Mouse (Mus musculus) frontal cortex, postnatal 25 days (tissue): ENCODE results near the gene Ccser1.

Experiments
- DNase-seq, 2 experiments: peaks; one replicate each; pipeline ENCODE4 v3.0.0; 2022; ENCODE audit warnings: low spot score in 2 of 2

Gene Ccser1

DNA sequence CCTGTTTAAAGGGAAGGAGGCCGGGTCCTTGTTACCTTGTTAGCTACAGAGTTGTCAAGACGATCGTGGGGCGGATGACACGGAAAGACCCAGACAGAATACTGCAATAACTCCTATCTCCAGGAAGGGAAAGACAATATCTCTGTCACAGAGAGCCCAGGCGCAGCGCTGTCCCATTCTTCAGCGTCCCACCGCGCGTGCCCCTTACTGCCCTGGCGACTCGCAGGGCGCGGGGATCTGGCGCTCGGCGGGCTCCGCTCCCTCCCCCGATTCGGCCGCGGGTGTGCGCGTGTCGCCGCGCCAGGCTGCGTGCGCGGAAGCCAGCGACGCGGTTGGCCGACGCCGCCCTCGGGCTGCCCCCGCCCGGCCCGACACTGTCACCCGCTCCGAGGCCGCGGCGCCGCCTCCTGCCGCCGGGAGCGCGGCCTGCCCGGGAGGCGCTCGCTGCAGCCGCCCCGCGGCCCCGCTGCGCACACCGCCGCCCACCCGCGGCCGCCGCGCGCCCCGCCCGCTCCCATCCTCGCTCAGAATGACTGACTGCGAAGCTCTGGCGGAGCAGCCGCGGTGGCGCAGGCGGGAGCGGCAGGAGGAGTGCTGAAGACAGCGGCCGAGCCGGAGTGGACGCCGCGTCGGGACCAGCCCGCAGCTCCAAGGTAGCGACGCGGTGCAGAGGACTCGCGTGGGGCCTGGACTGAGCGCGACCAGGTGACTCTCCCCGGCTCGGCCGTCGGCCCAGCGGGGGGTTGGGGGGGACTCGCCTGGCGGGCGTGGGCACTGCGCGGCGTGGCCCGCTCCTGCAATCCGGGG lies at the start of gene Ccser1:
Ccser1 (plus strand) TSS at position 376 of the 807 bp plus-strand sequence.
- peak; percentile 39 to 50 for DNase-seq

DNA sequence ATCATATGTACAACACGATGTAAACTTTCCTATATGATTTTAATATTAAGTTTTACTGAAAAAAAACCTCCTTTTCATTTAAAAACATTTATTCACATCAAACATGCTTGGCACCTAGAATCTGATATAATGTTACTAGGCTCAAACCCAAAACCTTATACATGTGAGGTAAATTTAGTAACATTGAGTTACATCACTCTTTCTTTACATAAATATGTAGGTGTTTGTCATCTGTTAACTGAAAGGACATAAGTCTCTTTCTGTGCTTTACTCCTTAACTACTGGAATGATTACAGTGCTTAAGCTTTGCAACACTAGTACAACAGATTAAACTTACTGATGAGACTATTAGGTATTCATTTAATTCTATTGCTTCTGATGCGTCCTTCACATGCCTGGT lies 43.7 kb upstream of the Ccser1 start:
- DNase-seq, result no peak

DNA sequence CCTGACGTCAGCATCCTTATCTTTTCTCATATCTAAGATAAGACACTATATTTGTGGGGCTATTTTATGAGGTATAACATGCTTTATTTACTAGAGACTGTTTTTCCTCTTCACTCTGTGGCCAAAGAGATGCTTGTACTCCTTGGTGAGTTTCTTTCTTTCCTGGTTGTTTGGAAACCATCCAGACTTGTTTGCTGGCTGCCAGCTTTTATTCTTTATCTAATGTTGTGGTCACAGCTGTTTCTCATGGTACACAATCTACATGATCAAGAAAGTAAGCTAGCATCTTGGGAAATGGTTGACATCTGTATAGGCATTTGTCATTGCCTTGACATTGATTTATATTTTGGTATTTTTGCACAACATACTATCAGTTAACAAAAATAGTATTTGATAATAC lies 37.1 kb upstream of the Ccser1 start:
- no peak for DNase-seq

DNA sequence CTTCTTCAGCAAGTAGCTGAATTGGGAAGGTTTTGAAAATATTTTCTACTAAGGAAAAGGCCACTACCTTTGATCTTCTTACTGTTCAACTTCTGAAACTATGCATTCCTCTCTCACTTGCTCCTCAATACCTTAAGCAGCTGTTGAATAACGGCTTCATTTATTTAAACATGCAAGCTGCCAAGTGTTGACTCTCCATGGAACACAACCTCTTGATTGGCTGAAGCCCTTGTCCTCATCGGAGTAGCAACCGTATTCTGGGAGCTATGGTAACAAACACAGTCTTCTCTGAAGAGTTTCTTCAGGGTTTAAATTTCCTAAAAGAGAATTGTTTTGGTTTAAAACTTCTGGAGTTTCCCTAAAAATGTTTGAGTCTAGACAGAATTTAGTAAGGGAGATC lies 27.2 kb upstream of the Ccser1 start:
- DNase-seq, result no peak

DNA sequence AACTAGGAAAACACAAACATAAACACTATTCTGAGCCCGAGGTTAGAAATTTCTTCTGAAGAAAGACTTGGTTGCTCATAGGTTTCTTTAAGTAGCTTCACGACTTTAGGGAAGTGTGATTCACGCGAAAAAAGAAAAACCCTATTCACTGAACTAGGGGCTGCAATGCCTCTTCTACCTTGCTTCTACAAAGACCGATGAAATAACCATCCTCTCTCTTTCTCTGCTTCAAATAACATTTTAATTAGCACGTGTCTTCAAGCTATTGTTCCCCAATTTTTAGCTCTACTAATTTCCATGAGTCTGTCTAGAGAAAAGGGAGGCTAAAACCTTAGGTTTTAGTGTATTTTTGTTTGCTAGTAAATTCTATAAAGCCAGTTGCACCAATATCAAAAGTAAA lies 25.5 kb upstream of the Ccser1 start:
- DNase-seq, result no peak

DNA sequence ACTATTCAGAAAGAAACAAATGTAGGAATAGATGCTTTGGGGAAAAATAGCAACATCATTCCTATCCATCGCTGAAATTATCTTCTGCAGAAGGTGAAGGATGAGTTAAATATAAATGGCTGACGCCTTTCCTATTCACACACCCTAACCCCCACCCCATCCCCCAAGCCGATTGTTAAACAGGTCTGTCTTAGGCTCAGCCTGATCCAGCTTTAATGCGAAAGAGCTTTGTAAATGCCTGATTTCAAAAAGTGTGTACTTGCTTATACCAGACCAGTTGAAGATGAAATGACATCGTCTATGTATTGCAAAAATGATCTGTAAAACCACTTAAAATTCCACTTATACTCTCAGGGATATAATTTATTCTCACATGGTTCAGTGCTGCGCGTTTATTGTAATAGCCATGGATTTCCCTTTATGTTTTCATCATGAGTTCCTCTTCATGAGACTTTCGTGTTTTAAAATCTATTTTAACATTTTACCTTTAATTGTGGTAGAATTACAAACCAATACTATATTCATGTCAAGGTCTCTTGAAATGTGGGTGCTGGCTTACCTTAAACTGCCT lies 25.0 kb upstream of the Ccser1 start:
- no peak for DNase-seq

DNA sequence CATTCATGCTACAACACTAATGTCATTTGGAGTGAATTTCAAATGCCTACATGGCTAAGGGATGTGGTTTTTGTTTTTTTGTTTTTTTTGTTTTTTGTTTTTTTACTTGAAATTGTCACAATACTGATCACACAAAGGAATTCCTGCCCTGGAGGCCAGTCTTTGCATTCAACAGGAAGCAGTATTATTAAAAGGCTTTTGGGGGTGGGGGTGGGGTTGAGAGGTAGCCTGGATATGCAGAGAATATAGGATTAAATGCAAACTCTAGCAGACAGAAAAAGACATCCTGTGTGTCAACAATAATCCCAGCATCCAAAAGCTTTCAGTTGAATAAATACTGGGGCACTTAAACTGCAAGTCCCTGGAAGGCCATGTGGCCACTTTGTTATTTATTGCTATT lies 24.4 kb upstream of the Ccser1 start:
- no peak for DNase-seq

DNA sequence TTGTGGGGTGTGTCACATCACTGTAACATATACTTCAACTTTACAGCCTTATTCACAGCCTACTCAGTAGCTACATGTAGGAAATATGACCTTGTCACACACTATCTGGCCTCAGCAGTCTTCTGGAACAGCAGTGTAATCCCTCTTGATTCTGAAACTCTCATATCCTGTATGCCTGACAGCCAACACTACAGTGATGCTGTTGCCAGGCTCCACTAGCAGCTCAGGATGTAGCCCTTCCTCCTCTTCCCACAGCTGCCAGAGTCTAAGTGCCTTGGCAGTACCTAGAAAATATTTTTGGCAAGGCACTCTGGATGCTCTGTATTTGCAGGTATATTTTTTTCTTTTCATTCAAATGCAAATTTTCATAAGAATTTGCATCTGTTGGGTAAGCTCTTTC lies 18.0 kb upstream of the Ccser1 start:
- DNase-seq, result no peak

DNA sequence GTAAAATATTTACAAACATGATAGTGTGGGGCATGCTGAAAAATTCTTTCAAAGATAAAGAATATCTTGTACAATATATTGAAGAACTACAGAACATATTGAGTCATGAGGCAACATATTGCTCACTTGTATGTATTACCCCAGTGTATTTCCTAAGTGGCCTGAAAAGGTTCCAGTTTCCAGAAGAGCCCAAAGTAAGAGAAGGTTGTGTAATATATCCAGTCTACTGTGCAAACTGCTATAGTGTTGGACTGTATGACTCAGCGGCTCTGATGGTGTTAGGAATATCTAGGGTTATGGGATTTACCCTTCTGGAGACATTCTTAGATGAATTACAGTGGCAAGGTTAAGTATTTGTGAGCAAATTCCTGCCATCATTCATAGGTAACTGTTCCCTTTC lies 13.2 kb upstream of the Ccser1 start:
- DNase-seq, result no peak

DNA sequence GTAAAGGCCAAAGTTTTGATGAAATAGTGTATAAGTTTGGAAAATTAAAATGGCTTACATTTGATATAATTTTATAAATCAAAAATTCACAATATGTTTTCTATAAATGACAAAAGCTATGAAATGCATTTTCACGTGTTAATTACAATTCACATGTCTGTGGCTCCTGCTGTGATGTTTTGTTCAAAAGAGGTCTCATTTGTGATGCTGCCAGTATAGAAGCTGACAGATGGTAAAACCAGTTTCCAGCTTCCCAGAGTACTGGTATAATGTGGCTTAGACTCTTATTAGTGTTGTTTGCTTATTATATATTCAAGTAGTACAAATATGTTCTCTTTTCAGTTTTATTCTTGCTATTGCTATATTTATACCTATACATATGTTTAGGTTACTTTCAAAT lies 4.0 kb upstream of the Ccser1 start:
- DNase-seq, result no peak

DNA sequence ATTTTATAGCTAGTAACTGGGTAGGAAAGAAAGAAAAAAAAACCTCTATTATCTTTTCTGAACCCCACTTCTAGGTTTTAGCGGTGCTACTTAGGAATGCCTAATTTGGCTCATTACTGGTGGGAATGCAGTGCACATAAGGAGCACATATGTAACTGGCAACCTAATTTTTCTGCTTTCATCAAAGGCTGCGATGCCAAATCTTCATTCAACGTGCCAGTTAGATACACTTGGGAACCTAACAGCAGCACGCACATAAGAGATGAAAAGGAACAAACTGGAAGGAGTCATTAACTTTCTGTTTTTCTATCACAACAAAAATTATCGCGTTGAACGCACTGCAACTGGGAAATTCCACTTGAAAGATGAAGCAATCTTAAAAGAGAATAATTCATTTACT lies 2.6 kb upstream of the Ccser1 start:
- DNase-seq, result no peak

DNA sequence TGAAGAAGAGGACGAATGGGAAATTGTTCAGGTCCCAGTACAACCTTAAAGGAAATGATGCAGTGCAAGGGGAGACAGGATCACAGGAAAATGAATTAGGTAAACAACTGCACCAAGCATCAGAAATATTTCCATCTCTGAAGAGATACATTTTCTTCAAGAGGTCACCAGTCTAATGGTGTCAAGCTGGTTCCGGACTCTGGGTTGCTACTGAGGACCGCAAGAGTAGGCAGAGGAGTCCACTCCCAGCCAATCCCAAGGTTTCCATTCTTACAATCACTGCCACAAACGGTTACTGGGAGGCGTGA lies 529 bp upstream of the Ccser1 start:
- no peak for DNase-seq

DNA sequence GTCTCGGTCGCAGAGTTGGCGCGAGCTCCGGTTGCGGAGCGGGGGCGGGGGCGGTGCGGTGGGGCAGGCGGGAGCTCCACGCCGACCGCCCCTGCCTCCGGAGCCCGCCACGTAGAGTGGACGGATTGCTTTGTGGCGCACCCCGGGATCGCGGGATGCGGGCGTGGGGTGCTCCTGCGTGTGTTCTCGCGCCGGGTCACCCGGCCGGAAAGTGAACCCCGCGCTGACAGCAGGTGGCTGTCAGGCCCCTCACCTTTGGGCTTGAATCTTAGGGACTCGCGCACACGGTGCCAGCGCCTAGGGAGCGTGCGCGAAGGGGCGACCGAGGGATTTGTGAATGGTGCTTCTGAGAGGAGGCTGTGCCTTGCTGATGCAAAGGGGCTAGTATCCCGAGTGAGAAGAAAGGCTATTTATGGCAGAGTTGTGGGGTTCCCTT lies 650 bp downstream of the Ccser1 start:
- DNase-seq, result peak; percentile 21 to 32

DNA sequence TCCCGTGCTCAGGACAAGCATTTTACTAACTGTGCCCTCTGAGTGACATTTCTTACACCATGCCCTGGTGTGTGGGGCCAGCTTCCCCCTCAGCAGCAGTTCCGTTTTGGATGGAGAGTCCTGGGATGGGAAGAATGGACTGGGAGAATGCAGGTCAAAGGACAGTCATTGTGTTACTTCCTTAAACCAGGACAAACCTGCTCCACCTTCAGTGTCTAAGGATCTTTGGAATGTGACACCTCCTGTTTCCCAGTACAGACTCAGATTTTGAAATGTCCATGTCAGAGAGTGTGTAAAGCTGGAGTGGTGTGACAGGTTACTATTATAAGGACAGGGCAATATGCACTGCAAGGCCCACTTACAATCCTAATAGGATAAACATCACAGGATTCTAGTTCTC lies 8.9 kb downstream of the Ccser1 start:
- DNase-seq, result no peak

DNA sequence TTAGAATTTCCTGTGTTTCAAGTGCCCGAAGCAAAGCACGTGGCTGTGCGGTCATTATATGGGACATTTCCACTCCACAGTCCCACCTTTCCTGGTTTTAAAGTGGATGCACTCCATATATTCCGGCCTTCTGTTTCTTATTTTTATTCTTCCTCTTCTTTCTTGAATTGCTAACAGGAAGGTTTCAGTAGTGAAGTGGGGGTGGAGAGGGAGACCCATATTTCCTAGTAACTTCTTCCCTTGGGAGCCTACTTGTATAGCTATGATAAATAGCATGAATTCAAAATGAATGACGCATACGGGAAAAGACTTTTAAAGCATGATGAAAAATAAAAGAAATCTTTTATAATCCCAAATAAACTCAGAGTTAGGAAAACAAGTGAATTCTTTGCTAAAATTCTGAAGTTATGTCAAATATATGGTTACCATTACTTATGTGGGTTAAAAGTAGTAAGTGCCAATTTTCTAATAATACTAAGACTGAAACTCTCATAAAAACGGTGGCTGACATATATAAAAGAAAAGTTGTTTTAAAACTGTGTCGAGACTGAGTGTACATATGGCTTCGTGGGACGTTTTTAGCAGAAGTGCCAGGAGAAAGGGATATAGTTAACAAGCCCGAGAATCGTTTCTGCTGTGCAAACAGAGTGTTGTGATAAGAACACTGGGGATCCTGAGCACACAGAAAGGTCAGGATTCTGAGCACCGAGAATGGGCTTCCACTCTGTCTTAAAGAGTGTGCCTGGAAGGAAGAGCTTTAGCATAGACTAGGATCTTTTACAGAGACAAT lies 11.7 kb downstream of the Ccser1 start:
- no peak for DNase-seq

DNA sequence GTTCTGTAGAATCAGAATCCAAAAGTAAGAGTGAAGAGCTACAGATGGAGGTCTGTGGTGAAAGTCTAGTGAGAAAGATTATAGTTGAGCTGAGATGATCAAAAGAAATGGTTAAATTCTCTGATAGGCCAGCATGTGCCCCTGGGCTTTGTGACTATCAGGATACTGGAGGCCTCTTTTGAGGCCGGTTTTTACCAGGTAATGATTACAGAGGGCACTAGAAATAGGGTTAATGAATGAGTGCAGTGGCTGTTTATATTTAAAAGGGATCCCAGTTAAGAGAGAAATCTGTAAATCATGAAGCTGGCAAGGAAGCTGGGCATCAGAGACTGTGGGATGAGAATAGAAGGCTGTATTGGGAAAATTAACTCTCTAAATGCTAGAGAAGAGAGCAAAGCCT lies 23.2 kb downstream of the Ccser1 start:
- no peak for DNase-seq

DNA sequence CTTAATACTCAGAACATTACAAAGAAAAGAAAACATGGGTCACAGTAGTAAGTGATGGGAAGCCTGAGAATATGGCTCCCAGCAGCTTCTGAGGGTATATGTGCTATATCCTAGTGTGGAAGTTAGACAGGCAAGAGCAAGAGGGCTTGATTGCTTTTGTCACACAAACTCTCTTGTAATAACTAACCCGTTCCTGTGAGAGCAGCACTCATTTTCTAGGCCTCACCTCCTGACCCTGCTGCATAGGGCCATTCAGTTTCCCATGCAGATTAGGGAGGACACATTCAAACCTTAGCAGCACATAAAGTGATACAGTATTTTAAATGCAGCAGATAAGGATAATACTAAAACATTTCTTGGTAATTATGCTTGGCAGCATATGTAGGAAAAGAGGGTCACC lies 25.9 kb downstream of the Ccser1 start:
- DNase-seq, result no peak

DNA sequence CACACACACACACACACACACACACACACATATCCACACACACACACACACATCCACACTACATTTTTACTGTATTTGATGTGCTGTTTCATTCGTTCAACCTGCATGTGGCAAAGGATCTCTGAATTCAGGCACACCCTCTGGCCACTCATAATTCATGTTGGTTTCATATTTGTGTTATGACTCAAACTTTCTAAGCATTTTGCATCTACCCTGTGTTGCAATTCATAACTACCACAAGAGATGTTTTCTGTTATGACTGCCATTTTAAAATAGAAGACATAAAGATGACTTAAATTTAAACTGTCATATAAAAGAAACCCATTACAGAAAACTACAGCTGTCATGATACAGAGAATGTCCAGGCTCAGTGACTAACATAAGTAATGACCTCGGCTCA lies 26.5 kb downstream of the Ccser1 start:
- no peak for DNase-seq

DNA sequence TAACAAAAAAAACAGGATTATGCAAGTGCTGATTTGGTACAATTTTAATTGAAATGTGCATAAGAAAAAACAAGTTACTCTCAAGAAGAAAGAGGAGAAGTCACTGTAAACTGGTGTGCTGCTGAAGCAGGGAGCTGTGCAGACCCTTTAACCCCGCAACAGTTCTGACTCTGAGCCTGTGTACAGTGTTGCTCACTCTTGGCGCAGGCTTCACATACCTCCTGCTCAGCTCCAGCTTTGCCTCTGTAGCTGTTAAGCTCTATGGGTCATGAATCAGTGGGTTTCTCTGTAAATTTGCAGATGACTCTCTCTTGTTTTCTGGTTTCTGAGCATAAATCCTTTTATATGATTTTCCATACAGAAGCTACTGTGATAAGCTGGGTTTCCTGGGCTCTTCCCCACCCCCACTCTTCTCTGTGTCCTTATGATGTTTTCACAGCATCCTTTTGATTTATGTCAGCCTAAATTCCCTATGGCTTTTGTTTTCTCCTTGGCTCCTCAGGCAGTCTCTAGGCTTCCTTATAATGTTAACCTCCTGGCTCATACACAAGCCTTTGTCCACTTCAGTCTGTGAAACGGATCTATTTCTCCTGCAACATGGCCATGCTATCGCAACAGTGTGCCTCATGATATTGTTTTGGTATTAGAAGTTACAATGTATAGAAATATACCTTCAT lies 30.1 kb downstream of the Ccser1 start:
- no peak for DNase-seq

DNA sequence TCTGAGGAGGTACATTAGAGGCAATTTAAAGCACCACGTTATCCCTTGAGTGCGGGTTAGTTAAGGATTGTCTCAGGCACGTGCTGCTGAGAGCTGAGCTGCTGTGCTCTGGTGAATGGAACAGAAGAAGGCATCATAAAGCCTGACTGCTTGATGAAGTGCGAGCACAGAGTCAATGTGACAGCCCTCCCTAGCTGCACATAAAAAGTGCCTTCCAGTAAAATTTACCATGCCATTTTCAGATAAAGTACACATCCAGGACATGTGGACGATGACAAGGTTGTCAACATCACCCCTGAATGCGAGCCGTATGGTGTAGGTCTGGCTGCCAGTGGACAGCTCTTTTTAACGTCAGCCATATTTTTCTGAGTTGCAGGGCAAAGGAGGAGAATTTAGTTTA lies 35.6 kb downstream of the Ccser1 start:
- no peak for DNase-seq

DNA sequence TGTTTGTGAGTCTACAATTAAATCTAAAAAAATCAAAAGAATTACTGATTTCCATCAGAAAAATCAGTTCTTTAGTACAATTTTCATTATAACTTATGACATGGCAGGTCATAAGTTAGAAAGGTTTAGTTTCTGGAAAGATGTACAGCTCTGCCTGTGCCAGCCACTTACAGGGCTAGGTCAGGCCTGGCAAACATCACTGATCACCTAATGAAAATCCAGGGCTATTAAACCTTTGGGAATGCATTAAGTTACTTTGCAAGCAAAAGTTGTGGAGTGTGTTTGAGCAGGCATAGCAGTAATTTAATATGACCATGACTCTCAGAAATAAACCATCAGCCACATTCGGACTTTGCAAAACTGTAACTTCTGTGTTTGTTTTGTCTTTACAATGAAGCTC lies 36.4 kb downstream of the Ccser1 start:
- no peak for DNase-seq

DNA sequence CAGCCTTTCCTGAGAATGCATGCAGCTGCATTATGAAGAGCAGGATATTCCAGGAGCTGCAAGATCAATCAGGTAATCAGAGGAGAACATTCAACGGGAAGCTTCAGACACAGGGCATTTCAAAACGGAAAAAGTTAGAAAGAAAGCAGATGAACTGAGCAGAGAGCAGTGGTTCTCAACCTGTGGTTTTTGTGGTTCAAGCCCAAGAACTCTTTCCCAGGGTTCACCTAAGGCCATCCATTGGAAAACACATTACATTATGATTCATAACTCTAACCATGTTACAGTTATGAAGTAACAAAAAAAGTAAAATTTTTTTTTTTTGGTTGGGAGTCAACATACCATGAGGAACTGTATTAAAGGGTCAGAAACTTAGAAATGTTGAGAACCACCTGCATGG lies 37.6 kb downstream of the Ccser1 start:
- no peak for DNase-seq

DNA sequence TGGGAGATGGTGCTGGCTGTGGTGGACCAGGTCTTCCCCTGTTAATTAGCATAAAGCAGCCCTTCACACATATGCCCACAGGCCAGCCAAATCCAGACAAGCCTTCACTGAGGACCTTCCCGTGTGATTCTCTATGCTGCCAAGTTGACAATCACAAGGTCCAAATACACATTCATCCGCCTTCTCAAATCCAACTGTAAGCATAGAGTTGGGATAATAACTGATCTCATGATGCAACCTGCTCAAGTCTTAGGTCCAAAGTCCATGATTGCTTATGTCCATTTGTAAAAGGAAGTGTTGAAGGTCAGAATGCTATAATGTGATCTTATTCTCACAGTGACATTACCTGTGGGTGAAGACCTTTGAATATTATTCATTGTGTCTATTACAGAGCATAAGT lies 43.4 kb downstream of the Ccser1 start:
- DNase-seq, result no peak
